Mouse (Mus musculus) MEL-GATA-1-ER (cell line): ENCODE results near the gene Gzmk.
"Not testable (repeated sequence)": the region's sequence is repeated elsewhere in the genome, so short reads cannot be mapped to it uniquely, and the experiment has no call there.

Experiments
- DNase-seq: peaks from one replicate; pipeline ENCODE4 v3.0.0-alpha.2; 2012; ENCODE audit warnings: low read depth; ENCODE audit errors: extremely low read depth

Gene Gzmk

GRCm38 (mm10) chr13:113225811-113226210, at the start of gene Gzmk:
TSS of gene Gzmk (minus strand) at chr13:113225908.
- DNase-seq = no peak

DNA sequence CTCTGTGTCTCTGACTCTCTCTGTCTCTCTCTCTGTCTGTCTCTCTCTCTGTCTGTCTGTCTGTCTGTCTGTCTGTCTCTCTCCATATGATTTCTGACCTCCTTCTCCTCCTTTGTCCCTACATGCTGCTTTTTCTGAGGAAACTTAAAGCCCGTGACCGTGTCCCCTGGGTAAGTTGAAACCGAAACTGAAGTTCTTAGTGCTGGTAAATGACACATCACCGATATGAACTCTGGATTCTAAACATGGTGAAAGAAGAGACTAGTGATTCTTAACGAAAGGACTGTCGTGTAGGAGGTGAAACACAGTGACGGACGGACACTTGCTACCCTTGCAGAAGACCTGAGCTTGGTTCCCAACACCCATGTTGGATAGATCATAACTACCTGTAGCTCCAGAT, 45.5 kb upstream of the Gzmk start:
- DNase-seq = no peak

GRCm38 (mm10) chr13:113269777-113270776, 44.4 kb upstream of the Gzmk start:
- DNase-seq = peak; percentile 21

- DNase-seq = no peak
These were observed 41.5 kb upstream of the Gzmk start for GRCm38 (mm10) chr13:113267204-113267603.

DNA sequence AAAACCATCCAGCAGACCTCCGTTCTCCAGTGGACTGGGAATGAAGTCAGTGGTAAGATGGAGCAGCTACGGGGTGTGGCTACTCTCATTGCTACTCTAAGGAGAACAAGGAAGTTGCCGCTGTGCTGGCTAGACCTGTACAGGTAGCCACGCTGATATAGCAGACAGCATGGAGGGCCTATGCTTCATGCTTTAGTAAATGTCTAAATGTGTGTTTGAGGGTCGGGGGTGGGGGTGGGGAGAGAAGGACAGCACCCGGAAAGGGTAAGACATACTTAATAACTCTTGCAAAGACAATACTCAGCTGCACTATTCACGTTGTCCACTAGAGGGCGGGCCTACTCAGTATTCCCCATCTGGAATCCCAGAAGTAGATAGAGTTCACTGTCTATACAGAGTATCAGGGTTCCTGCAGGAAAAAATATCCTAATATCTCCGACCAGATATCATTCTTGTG, 40.8 kb upstream of the Gzmk start:
- DNase-seq = peak; percentile 29

DNA sequence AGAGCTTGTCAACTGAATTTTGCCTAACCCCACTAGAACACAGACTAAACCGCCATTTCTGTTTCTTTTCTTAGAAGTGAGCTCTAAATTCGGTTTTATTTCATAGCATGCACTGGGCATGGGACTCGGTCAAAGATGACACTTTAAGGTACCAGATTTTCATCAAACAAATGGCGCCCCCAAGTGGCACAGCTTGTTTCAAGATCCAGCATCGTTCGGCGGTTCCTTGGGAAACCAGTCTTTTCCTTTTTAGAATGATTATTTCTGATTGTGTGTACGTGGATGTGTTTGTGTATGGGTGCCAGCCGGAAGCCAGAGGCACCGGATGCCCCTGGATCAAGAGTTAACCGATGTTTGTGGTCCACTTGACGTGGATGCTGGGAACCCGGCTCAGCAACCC, 39.5 kb upstream of the Gzmk start:
- DNase-seq = no peak

DNA sequence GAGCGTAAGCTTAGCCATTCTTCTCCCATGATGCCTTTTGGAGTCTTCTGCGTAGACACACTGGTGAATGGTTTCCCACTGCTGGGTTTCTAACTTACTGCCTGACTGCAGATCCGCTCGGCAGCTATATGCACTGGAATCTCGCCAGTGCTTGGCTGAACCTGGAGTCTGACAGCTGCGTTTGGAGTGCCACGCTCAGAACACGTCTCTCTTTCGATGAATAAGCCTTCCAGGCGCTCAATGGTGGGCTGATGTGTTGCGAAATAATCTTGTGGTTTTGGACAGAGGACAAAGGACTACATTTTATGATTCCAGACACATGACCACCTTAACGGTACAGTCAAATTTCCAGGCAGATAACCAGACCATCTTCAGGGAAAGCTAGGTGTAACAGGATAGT, 37.1 kb upstream of the Gzmk start:
- DNase-seq = no peak

DNA sequence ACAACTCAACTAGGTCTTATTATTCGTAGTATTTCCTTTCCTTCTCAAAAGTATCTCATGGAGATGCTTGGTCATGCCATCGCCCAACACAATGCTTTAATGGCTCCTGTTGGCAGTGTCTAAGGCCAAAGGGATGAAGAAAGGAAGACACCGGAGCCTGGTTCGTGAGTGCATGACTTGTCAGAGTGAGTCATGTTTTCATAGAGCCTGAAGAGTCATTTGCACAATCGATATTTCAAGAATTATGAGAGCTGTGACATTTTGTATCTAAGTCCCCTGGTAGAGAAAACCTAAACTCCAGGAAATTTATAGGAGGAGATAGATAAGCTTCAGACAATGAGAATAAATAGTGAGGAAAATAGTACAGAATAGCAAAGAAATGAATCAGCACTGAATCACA, 33.5 kb upstream of the Gzmk start:
- DNase-seq = no peak

DNA sequence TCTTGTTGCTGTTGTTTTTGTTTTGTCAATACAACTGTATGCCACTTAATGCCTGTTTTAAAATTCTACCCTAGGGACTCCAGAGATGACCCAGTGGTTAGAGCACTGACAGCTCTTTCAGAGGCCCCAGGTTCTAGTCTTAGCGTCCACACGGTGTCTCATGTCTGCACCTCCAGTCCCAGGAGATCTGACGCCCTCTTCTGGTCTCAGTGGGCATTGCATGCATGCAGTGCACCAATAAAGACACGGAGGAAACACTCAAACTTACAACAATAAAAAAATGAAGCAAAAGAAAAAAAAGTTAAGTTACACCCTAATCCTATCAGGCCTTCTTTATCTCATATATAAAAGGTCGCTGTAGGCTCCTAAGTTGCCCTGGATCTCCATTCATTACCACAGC, 31.5 kb upstream of the Gzmk start:
- no peak for DNase-seq

- DNase-seq = no peak
These were observed 31.1 kb upstream of the Gzmk start for GRCm38 (mm10) chr13:113256766-113257165.

GRCm38 (mm10) chr13:113252580-113252979, 26.9 kb upstream of the Gzmk start:
- not testable (repeated sequence) for DNase-seq

DNA sequence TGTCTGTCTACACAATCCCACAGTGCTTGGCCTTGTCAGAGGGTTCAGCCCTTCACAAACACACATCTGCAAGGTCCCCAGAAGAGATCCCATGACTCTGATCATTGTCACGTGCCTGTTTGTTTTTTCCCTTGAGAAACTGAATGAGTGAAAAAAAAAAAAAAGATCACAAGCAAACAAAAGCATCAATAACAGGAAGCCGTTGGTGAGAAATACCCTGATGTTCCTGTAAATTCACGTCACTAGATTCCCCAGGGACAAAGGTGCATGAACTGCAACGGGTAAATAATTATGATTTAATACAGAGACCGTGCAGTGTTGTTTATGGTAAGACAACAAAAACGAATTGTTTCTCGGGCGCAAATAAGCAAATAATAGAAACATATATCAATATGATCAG, 19.3 kb upstream of the Gzmk start:
- DNase-seq = no peak

- DNase-seq = no peak
These were observed 16.4 kb upstream of the Gzmk start for GRCm38 (mm10) chr13:113242129-113242528.

DNA sequence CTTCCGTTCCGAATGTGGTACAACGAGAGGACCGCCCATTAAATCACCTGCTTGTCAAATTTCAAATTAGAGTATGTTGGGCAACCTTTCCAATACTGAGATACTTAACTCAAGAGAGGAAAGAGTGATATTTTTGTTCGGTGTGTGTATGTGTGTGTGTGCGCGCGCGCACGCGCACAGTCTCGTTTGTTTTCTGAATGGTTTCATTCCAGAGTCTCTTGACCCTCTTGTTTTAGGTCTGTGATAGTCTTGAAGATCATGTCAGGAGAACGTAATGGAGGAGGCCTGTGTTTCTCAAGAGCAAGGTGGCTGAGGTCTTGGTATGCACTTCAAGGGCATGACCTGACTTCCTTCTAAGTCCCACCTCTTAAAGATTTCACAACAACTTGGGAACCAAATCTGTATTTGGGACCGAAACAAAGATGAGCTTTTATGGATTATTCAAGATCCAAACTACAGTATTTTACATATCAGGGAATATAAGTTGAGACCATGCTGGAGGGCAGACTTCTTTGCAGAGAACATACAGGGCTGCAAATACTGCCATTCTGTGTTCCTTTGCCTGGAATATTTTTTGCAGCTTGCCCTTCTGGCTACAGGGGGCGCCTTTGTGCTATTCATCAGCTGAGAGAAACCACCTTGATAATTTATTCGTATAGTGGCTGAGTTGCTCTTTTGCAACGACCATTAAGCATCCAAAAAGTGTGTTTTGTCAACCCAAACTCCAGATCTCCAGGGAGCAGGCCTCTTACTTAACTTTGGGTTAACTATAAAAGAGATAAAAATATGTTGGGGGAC, 2.2 kb upstream of the Gzmk start:
- no peak for DNase-seq

DNA sequence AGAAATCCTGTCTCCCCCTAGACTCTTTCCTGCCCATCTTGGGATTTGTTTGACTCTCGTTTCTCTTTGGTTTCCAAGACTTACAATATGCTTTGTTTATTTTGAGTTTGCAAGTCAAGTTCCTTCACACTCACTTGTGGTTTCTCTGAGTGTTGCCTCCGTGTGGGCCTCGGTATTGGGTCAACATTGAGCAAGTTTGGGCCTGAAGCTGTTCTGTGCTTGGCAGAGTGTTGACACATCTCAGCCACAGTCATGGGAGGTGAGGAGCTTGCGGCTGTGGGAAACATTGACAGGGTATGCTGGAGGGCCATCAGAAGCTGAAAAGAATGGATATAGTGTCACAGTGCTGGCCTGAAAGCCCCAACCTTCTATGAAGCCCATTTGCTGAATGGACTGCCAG, 1.4 kb upstream of the Gzmk start:
- no peak for DNase-seq

GRCm38 (mm10) chr13:113224105-113224504, 1.6 kb downstream of the Gzmk start:
- no peak for DNase-seq

DNA sequence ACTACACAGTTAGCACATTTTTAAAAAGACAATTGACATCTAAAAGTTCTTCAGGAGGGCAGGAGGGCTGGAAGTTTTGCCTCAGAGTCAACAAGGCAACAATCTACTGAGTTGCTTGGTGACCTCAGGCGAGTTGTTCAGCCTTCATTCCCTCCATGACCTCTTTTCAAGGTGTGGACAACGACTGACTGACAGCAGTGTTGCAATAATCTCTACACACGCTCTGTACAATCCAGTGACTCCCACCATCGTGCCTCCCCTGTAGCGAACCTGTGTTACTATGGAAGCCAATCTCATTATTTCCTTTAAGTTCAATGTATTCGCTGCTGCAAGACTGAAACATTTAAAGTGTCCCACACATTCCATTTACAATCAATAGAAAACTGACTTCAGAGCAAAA, 3.9 kb downstream of the Gzmk start:
- no peak for DNase-seq

- no peak for DNase-seq
These were observed 11.8 kb downstream of the Gzmk start for GRCm38 (mm10) chr13:113213865-113214264.

DNA sequence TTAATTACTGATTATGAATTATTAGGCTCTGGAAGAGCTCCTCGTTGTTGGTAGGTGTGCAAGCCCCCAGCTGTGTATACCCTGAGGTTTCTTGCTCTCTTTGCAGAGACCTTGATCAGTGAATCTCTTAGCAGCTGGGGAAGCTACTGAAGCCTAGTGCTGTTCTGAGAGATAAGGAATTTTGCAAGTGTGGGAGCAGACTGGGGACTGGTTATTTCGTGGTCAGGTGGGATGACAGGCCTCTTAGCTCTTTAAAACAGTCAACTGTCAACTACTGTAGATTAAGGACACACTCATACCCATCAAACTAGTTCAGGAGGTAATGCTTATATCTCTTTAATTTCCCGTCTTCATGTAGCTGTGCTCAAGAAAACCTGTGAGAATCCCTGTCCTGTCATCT, 13.3 kb downstream of the Gzmk start:
- DNase-seq = peak; percentile 2

DNA sequence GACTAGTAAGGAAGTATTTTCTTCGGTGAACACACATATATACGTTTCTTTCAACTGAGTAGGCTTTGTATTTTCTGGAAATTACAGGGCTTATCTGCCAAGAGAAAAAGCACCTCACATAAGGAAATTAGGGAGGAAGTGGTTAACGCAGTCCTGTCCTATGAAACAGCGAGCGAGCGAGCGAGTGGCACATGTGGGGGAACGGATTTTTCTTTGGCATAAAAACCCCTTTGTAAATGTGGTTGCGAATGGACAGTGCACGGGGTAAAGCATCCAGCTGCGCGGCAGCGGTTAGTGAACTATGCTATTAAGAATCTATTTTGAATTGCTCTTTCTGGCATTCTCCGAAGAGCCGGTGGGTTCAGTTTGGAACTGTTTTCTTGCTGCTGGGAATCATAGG, 14.4 kb downstream of the Gzmk start:
- DNase-seq = no peak

DNA sequence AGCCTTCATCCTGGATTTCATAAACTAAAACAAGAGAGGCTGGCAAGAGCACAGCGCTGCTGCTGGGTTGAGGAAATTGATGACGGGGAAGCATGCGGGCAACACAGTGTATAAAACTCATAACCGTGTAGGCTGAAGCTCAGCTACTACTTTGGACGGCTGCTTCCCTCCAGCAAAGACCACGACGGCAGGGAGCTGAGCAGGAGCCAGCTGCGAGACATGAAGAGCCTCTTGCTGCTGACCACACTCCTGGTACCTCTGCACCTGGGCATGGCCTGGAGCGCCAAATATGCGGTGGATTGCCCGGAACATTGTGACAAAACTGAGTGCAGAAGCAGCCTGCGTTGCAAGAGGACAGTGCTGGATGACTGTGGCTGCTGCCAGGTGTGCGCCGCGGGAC, 16.1 kb downstream of the Gzmk start, which contains the start of gene Esm1:
Gene Esm1 (plus strand): TSS at position 36 of the 400 bp plus-strand sequence.
- no peak for DNase-seq

DNA sequence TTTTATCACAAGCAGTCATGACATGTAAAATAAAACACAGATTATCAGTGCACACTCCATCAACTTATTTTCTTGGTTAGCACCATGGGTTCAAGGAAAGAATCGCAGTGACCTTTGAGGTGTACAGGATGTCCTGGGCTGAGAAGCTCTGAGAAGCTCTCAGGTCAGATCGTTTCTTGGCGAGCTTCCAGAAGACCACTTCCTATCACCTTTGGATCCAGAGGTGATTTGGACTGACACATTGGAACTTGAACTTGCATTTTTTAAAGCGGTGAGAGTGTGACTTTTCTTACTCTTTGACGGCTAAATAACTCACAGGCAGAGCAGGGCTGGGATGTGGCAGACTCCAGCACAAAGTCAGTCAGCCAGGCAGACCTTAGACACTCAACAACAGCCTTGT, 20.4 kb downstream of the Gzmk start:
- DNase-seq = no peak
